Mouse (Mus musculus) hindbrain, embryonic 15.5 days (tissue): ENCODE data around the gene AI661453. TPM values are rescaled to one million over a fixed set of nuclear protein-coding genes. Genes with fewer than 3 reads are reported as not detected.
A peak's percentile ranks its signal among the peaks of the same experiment; 100 is the strongest.
"Not testable (repeated sequence)": the region's sequence is repeated elsewhere in the genome, so short reads cannot be mapped to it uniquely, and the experiment has no call there.

ENCODE experiments used
- ATAC-seq: fragments of 200-750 bp; cut with Nextera tagmentation; 2 replicates; pipeline ENCODE4 v1.8.0; 2017; ENCODE audit warnings: low read depth, moderate number of reproducible peaks, moderate TSS enrichment; ENCODE audit not compliant: low FRiP score
- H3K27ac ChIP-seq: fragments of 300-500 bp; sonication (generic); replicated peaks from 2 replicates; pipeline ENCODE4 v1.5.1; 2015; ENCODE audit warnings: mild to moderate bottlenecking, inconsistent platforms
- H3K27me3 ChIP-seq: fragments of 300-500 bp; sonication (generic); 2 replicates; pipeline ENCODE4 v1.6.1; 2015; ENCODE audit warnings: control low read depth, inconsistent platforms
- H3K36me3 ChIP-seq: fragments of 300-500 bp; sonication (generic); 2 replicates; pipeline ENCODE4 v1.6.1; 2015; ENCODE audit warnings: control low read depth, inconsistent platforms
- H3K4me1 ChIP-seq: fragments of 300-500 bp; sonication (generic); replicated peaks from 2 replicates; pipeline ENCODE4 v1.6.1; 2015; ENCODE audit warnings: control low read depth, inconsistent platforms
- H3K4me2 ChIP-seq: fragments of 300-500 bp; sonication (generic); 2 replicates; pipeline ENCODE4 v1.6.1; 2015; ENCODE audit warnings: moderate library complexity, mild to moderate bottlenecking, inconsistent platforms
- H3K4me3 ChIP-seq: fragments of 300-500 bp; sonication (generic); 2 replicates; pipeline ENCODE4 v1.5.1; 2015; ENCODE audit warnings: mild to moderate bottlenecking, inconsistent platforms
- H3K9ac ChIP-seq: fragments of 300-500 bp; sonication (generic); 2 replicates; pipeline ENCODE4 v1.6.1; 2015; ENCODE audit warnings: inconsistent platforms
- H3K9me3 ChIP-seq: fragments of 300-500 bp; sonication (generic); 2 replicates; pipeline ENCODE4 v1.6.1; 2016; ENCODE audit warnings: control low read depth, inconsistent platforms
- WGBS: fragments of 180-500 bp; shearing (Covaris S2); methylation state at CpG from one replicate; pipeline ENCODE4 v1.1.7; 2015; 5-methylcytosine and 5-hydroxymethylcytosine counted together
- polyA plus RNA-seq: library from polyadenylated mRNA; unstranded; fragments of >200 nt; fragmentation: Nextera tagmentation; extraction: Ambion mirVana; gene quantifications from 2 replicates; pipeline ENCODE4 v1.2.1, GENCODE M21; 2015

Gene AI661453
- polyA plus RNA-seq, 1 experiment from 2014 or later: 0.47 TPM

DNA sequence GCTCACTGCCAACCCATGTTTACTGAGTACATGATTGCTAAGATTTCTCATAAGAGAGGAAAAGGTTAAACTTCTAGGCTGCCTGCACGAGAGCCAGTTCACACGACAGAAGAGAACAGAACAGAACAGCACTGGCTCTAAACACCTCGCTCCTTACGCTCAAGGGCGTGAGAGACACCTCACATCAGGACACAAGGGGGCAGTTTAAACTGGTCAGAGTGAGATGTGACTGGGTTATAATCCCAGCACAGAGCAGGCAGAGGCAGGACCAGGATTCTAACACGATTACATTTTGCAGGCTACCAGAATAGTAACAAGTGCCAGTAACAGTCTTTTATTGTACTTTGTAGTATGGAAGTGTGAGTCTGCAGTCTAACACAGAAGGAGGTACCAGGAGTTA, 56.3 kb downstream of the AI661453 start:
- H3K9ac ChIP-seq: no peak overlapping the region
- H3K4me1 ChIP-seq: no peaks in the 10 kb centered on the region
- no peak for ATAC-seq
- H3K36me3 ChIP-seq: peaks cover 43% of the 10 kb centered on the region
- 86% methylated on average over 6 of the region's 6 CpGs for WGBS
- no peak overlapping the region for H3K4me2 ChIP-seq
- no peaks in the 10 kb centered on the region for H3K27me3 ChIP-seq
- H3K4me3 ChIP-seq: no peak overlapping the region
- no peaks in the 10 kb centered on the region for H3K9me3 ChIP-seq
- H3K27ac ChIP-seq: no peak overlapping the region

DNA sequence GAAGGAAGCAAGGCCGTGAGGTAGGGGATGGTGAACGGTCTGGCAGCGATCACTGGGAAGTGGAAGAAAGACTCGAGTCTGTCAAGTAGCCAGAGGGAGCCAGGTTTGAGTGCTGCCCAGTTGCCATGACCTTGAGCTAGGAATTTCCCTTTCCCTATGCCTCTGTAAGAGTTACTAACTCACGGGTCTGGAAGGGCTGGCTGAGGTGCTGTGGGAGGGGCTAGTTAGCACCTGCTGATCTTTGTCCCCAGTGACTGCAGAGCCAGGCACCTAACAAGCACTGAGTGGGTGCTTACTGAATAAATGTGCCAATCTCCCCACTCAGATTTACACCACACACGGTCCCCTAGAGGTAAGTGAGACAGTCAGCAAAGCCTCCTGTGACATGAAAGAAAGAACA, 57.2 kb downstream of the AI661453 start:
- Histone ChIP-seq H3K27me3 (no peaks in the 10 kb centered on the region), H3K9ac (no peak overlapping the region), H3K4me3 (no peak overlapping the region), H3K27ac (no peak overlapping the region), H3K4me1 (no peaks in the 10 kb centered on the region), H3K4me2 (no peak overlapping the region), H3K9me3 (no peaks in the 10 kb centered on the region), H3K36me3 (peaks cover 47% of the 10 kb centered on the region)
- 89% methylated on average over 6 of the region's 6 CpGs for WGBS
- no peak for ATAC-seq

DNA sequence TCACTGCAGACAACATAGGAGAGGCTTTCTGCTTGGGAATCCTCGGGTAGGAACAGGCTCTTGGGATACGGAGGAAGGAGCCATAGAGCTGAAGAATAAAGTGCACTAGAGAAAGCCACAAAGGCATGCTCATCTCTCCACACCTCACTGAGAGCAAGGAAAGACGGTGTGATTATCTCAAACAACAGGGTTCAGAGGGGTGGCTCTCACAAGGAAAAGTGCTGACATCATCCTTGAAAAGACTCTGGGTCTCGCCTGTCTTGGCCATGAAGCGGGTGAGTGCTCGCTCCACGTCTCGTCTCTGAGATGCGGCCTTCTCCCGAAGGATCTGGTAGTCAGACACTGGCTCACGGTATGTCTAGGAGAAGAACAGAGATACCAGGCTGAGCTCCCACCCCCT, 57.7 kb downstream of the AI661453 start:
- no peaks in the 10 kb centered on the region for H3K9me3 ChIP-seq
- no peak overlapping the region for H3K27ac ChIP-seq
- H3K36me3 ChIP-seq: peaks cover 48% of the 10 kb centered on the region
- no peak for ATAC-seq
- H3K4me1 ChIP-seq: no peaks in the 10 kb centered on the region
- H3K9ac ChIP-seq: no peak overlapping the region
- no peaks in the 10 kb centered on the region for H3K27me3 ChIP-seq
- H3K4me2 ChIP-seq: no peak overlapping the region
- WGBS: 95% methylated on average over 11 of the region's 11 CpGs
- H3K4me3 ChIP-seq: no peak overlapping the region

DNA sequence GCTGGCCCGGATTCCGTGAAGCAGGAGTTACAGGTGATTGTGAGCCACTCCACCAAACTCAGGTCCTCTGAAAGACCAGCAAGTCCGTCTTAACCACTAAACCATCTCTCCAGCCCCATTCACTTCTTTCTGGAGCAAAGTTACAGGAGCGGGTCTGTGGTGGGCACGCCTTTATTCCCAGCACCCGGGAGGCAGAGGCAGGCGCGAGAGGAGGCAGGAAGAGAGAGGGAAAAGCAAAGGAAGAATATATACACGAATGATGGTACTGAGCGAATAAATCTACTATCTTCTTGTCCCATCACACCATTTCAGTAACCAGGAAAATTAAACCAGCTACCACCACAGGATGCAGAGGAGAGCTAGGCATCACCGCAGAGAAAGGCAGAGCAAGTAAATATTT, 65.1 kb downstream of the AI661453 start:
- H3K4me2 ChIP-seq: peak overlapping the region; percentile 91
- H3K4me3 ChIP-seq: peak overlapping the region; percentile 80
- 9% methylated on average over 11 of the region's 11 CpGs for WGBS
- no peaks in the 10 kb centered on the region for H3K9me3 ChIP-seq
- H3K4me1 ChIP-seq: peaks cover 22% of the 10 kb centered on the region
- no peak for ATAC-seq
- peak overlapping the region; percentile 82; the same call in 1 of the 2 replicates for H3K9ac ChIP-seq
- H3K36me3 ChIP-seq: peaks cover 19% of the 10 kb centered on the region
- H3K27ac ChIP-seq: no peak overlapping the region
- no peaks in the 10 kb centered on the region for H3K27me3 ChIP-seq

DNA sequence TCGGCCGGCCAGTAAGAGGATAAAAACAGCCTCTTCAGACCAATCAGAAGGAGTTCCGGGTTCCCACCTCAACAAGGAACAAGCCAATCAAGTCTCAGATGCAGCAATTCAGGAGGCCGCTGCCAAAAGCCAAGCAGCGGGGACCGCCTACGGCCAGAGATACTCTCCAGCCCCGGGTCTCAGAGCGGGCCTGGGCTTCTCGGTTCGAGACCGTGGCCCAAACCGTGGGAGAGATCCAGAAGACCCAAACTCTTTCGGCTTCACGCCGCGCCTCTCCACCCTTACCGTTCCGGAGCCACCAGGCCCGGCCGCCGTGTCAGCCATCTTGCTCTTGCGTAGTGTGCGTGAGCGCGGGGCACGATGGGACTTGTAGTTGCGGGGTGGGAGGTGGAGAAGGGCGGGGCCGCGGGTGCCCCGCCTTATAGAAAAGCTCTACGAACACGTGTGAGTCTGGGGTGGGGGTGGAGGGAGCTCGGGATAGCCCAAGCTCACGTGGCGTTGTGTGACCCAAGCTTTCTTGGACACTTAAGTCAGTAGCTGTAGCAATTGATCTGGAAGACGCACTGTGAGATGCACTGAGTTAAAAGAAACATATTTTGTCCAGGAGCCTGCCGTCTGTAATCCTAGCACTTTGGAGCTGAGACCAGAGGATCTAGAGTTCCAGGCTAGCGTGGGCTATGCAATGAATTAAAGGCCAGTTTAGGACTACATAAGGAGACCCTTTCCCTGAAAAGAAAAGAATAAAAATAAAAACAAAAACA, 65.7 kb downstream of the AI661453 start, which contains the start of gene Taf8:
TSS of gene Taf8 (minus strand) at position 347 of the 761 bp plus-strand sequence.
- Histone ChIP-seq H3K27me3 (no peaks in the 10 kb centered on the region), H3K9me3 (no peaks in the 10 kb centered on the region), H3K4me3 (peak within 1 kb of the TSS; percentile 80), H3K27ac (peak within 1 kb of the TSS; percentile 85), H3K4me1 (peaks cover 22% of the 10 kb centered on the region), H3K4me2 (peak within 1 kb of the TSS; percentile 91), H3K36me3 (peaks cover 15% of the 10 kb centered on the region), H3K9ac (peak within 1 kb of the TSS; percentile 82)
- WGBS: 2% methylated on average over 40 of the region's 40 CpGs
- ATAC-seq: peak; percentile 98

DNA sequence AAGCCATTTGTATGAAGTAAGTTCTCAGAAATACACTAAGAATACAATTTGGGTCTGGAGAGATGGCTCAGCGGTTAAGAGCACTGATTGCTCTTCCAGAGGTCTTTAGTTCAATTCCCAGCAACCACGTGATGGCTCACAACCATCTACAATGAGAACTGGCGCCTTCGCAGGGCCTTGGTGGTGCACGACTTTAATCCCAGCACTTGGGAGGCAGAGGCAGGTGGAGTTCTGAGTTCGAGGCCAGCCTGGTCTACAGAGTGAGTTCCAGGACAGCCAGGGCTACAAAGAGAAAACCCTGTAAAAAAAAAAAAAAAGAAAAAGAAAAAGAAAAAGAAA, 66.3 kb downstream of the AI661453 start:
- not testable (repeated sequence) for H3K27me3 ChIP-seq, H3K9ac ChIP-seq, H3K9me3 ChIP-seq, ATAC-seq, H3K27ac ChIP-seq
- 78% methylated on average over 6 of the region's 6 CpGs for WGBS
- Histone ChIP-seq H3K4me2 (peak overlapping the region; percentile 91), H3K4me3 (peak overlapping the region; percentile 80), H3K36me3 (peaks cover 11% of the 10 kb centered on the region), H3K4me1 (peaks cover 22% of the 10 kb centered on the region)

DNA sequence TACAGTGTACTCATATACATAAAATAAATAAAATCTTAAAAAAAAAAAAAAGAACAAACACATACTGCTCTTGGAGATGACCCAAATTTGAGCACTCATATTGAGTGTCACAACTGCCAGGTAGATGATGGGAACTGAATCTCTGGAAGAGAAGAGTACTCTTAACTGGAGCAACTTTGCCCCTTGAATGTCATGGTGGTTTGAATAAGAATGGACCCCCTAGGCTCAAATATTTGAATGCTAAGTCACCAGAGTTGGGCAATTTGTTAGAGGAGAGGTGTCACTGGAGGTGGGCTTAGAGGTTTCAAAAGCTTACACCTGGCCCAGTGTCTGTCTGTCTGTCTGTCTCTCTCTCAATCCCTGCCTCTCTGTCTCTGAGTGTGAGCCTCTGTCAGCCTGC, 67.3 kb downstream of the AI661453 start:
- ATAC-seq: no peak
- no peak overlapping the region for H3K9ac ChIP-seq
- H3K36me3 ChIP-seq: peaks cover 7% of the 10 kb centered on the region; the same call in 1 of the 2 replicates
- H3K4me2 ChIP-seq: no peak overlapping the region
- H3K27me3 ChIP-seq: no peaks in the 10 kb centered on the region
- no peaks in the 10 kb centered on the region for H3K9me3 ChIP-seq
- no peak overlapping the region for H3K4me3 ChIP-seq
- H3K27ac ChIP-seq: no peak overlapping the region
- peaks cover 22% of the 10 kb centered on the region for H3K4me1 ChIP-seq

DNA sequence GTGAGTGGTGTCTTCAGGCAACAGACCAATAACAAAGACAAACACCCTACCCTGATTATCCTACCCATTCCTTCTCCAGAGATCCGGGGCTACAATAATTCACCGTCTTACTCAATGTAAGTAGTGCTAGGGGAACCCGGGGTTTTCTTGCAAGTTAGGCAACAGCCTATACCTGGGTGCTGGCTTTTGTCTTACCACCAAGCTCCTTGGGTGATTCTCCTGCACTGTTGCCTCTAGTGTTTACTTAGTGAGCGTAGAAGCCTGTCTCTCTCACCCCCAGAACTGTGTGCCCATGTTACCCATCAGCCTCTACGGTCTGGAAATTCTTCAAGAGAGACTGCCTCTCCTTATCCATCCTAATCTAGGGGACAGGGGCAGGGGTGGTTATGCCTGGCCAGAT, 67.8 kb downstream of the AI661453 start:
- no peak overlapping the region for H3K27ac ChIP-seq
- no peak overlapping the region for H3K9ac ChIP-seq
- peaks cover 1% of the 10 kb centered on the region; the same call in 1 of the 2 replicates for H3K36me3 ChIP-seq
- no peak for ATAC-seq
- no peak overlapping the region for H3K4me3 ChIP-seq
- H3K4me2 ChIP-seq: peak overlapping the region; percentile 74
- peaks cover 22% of the 10 kb centered on the region for H3K4me1 ChIP-seq
- H3K27me3 ChIP-seq: no peaks in the 10 kb centered on the region
- WGBS: 72% methylated on average over 5 of the region's 5 CpGs
- H3K9me3 ChIP-seq: no peaks in the 10 kb centered on the region

DNA sequence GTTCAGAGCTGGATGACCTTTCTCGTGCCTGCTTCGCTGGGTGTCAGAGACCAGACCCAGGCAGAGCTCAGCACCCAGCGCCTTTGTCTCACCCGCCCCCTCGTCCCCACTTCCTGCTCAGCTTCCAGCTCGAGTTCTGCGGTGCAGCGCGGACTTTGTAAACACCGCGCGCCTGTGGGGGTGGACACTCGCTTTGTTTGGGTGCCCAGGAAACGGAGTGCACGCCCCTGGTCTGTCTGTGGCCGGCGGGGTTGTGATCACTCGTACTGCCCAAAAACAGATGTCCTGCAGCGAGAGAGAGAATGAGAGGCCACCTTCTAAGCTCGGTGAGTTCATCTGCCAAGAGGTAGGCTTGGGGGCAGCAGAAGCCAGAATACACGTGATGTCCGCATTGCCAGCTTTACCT, 68.5 kb downstream of the AI661453 start, which contains the start of gene Ccnd3:
TSS of gene Ccnd3 (plus strand) at position 111 of the 406 bp plus-strand sequence.
- Histone ChIP-seq H3K4me1 (peaks cover 22% of the 10 kb centered on the region), H3K9ac (peak within 1 kb of the TSS; percentile 27; the same call in 1 of the 2 replicates), H3K9me3 (no peaks in the 10 kb centered on the region), H3K36me3 (no peaks in the 10 kb centered on the region), H3K4me3 (peak within 1 kb of the TSS; percentile 35), H3K4me2 (peak within 1 kb of the TSS; percentile 74), H3K27me3 (no peaks in the 10 kb centered on the region), H3K27ac (no peak within 1 kb of the TSS)
- 2% methylated on average over 22 of the region's 22 CpGs for WGBS
- ATAC-seq: no peak

DNA sequence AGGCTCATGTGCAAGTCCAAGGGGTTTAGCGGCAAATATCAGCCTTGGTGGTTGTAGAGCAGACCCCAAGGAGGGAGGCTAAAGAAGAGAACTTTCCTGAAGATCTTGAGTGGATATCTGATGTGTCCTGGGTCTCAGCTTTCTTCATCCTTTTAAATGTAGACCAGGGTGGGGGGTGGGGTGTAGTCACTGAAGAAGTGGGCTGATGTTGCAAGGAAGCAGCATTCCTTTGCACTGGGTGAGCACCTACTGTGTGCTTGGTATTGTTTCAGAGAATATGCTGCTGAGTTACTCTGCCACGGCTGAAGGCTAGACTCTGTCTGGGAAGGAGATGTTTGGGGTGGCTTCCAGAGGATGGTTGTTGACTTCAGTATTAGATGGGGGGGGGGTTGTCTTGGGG, 69.2 kb downstream of the AI661453 start:
- Histone ChIP-seq H3K4me3 (no peak overlapping the region), H3K9ac (no peak overlapping the region), H3K9me3 (no peaks in the 10 kb centered on the region), H3K4me1 (peaks cover 22% of the 10 kb centered on the region), H3K27ac (no peak overlapping the region), H3K36me3 (no peaks in the 10 kb centered on the region), H3K27me3 (no peaks in the 10 kb centered on the region), H3K4me2 (peak overlapping the region; percentile 74)
- no peak for ATAC-seq
- 61% methylated on average over 2 of the region's 2 CpGs for WGBS

DNA sequence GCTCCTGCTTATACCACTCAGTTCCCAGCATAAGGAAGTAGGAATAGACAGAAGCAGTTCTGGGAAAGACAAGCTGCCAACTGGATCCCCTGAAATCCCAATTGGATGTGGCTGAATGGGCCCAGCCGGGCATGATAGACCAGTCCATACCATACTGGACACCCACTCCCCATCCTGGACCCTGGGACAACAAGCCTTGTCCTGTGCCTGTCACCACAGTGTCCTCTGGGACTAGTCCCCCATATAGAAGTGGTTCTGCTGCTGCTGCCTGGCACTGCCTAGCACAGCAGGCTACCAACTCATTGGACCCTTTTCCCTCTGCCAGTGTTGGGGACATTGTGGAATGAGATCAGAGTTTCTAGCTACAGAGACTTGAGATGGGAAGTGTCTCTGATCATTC, 69.6 kb downstream of the AI661453 start:
- H3K27me3 ChIP-seq: no peaks in the 10 kb centered on the region
- H3K9ac ChIP-seq: no peak overlapping the region
- no peak for ATAC-seq
- no peak overlapping the region for H3K4me2 ChIP-seq
- WGBS: 83% methylated on average over 1 of the region's 1 CpGs
- H3K27ac ChIP-seq: no peak overlapping the region
- H3K9me3 ChIP-seq: no peaks in the 10 kb centered on the region
- H3K4me3 ChIP-seq: no peak overlapping the region
- H3K36me3 ChIP-seq: no peaks in the 10 kb centered on the region
- H3K4me1 ChIP-seq: peaks cover 21% of the 10 kb centered on the region

DNA sequence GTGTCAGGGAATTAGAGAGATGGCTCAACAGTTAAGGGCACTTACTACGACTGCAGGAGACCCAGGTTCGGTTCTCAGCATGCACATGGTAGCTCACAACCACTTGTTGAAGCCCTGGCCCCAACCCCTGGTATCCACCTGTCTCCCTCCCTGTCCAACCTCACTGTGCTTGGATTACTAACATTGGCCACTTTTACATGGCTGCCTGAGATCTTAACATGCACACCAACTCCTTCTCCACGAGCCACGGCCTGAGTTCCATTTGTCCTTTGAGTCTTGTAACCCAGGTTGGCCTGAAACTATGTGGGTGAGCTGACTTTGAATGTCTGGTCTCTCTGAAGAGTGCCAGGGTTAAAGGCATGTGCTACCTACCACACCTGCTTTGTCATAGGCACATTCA, 70.3 kb downstream of the AI661453 start:
- no peak overlapping the region for H3K4me3 ChIP-seq
- H3K27me3 ChIP-seq: no peaks in the 10 kb centered on the region
- no peak for ATAC-seq
- H3K4me1 ChIP-seq: peaks cover 19% of the 10 kb centered on the region
- no peaks in the 10 kb centered on the region for H3K36me3 ChIP-seq
- no peak overlapping the region for H3K4me2 ChIP-seq
- no peak overlapping the region for H3K9ac ChIP-seq
- WGBS: 93% methylated on average over 4 of the region's 4 CpGs
- no peak overlapping the region for H3K27ac ChIP-seq
- H3K9me3 ChIP-seq: no peaks in the 10 kb centered on the region

DNA sequence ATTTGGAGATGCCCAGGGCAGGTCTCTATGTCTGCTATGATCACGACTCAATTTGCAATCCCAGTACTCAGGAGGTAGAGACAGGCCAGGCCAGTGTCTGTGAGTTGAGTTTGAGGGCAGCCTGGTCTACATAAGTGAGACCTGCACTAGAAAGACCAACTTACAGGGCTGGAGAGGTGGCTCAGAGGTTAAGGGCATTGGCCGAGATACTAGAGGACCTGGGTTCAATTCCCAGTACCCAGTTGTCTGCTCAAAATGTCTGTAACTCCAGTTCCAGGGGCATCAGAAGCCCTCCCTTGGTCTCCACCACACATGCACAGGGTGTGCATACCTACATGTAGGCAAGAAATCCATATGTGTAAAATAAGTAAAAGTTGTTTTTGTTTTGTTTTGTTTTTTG, 71.1 kb downstream of the AI661453 start:
- H3K4me2 ChIP-seq: no peak overlapping the region
- no peak overlapping the region for H3K27ac ChIP-seq
- peaks cover 19% of the 10 kb centered on the region for H3K4me1 ChIP-seq
- H3K9me3 ChIP-seq: no peaks in the 10 kb centered on the region
- H3K9ac ChIP-seq: no peak overlapping the region
- H3K36me3 ChIP-seq: no peaks in the 10 kb centered on the region
- WGBS: 89% methylated on average over 2 of the region's 2 CpGs
- H3K4me3 ChIP-seq: no peak overlapping the region
- H3K27me3 ChIP-seq: no peaks in the 10 kb centered on the region
- no peak for ATAC-seq
